In the genomic region with DNA sequence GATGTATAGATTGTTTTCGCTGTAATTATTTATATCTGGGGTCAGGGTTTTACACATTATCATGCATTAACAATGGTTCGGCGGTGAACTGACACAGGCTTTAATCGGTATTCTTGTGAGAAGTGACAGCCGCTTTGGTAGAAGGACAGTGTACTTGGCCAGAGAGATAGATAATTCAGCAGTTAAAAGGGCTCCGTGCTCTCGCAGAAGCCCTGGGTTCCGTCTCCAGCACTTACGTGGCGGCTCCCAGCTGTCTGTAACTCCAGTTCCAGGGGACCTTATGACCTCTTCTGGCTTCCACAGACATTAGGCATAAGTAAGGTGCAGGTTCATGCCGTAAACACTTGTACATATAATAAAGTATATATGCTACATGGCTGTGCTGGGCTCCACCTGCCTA, we compare ENCODE assay signal across 12 mouse cellular contexts.
"Had no signal": no experiment of that assay in that cellular context is flagged by ENCODE, and none has a peak within 500 bp of the region (broad histone marks: within the 10 kb centered on the region; RNA-seq: fewer than 3 reads in every experiment).

No protein-coding gene starts in this region.

- H3K27ac ChIP-seq: limb, embryonic 12.5 days; liver, embryonic 14.5 days; midbrain, embryonic 13.5 days; neural tube, embryonic 12.5 days; stomach, postnatal 0 days had no signal

- H3K27me3 ChIP-seq: midbrain, embryonic 13.5 days had no signal

- H3K4me2 ChIP-seq: limb, embryonic 12.5 days; midbrain, embryonic 13.5 days; neural tube, embryonic 12.5 days had no signal

- ATAC-seq: lung, postnatal 0 days; midbrain, embryonic 13.5 days had no signal

- H3K36me3 ChIP-seq: limb, embryonic 12.5 days; neural tube, embryonic 12.5 days had no signal

- DNase-seq: kidney, postnatal 10 days; kidney, postnatal 4 days; lung, adult 2 months; lung, postnatal 36 days; thymus, postnatal 4 days had no signal

- H3K4me3 ChIP-seq: layer of hippocampus, adult 2 months; limb, embryonic 12.5 days; midbrain, embryonic 13.5 days; neural tube, embryonic 12.5 days had no signal

- H3K9ac ChIP-seq: limb, embryonic 12.5 days; liver, embryonic 14.5 days; midbrain, embryonic 13.5 days; neural tube, embryonic 12.5 days had no signal

- H3K9me3 ChIP-seq: limb, embryonic 12.5 days; midbrain, embryonic 13.5 days; neural tube, embryonic 12.5 days had no signal
